Mouse (Mus musculus): ENCODE data around the gene Ppcs. TPM values are rescaled to one million over a fixed set of nuclear protein-coding genes. Genes with fewer than 3 reads are reported as not detected.

The Ppcs gene
- polyA plus RNA-seq, 1 experiment from 2014 or later, result 33.5 TPM

DNA sequence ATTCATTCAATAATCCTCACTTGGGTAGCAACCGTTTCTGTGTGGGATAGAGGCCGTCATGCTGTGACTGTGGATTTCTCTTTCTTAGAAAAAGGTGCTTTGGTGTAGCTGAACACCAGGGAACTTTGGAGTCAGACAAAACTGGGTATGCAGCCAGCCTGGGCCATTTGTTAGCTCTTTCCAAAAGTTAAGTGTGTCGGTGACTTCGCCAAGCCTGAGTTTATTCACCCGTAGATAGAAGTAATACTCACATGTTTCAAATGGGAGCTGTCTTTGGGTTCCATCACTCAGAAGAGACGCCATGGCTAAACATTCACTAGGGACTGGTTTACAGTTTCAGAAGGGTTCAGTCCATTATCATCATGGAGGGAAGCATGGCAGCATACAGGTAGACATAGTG is 25.0 kb upstream of the Ppcs start:
- H3K4me1 ChIP-seq, result peaks cover 12% of the 10 kb centered on the region
- DNase-seq (ENCODE audit: low spot score), result no peak
- 0 out of 2 replicates have a peak, but pooled peaks cover 5% of the 10 kb centered on the region for H3K27me3 ChIP-seq (ENCODE audit: insufficient read depth, poor library complexity, severe bottlenecking)
- H3K27ac ChIP-seq, result no peak overlapping the region
- WGBS, result 86% methylated on average over 6 of the region's 6 CpGs
- no peak overlapping the region for H3K4me3 ChIP-seq
- no peaks in the 10 kb centered on the region for H3K9me3 ChIP-seq
- no peaks in the 10 kb centered on the region for H3K36me3 ChIP-seq

DNA sequence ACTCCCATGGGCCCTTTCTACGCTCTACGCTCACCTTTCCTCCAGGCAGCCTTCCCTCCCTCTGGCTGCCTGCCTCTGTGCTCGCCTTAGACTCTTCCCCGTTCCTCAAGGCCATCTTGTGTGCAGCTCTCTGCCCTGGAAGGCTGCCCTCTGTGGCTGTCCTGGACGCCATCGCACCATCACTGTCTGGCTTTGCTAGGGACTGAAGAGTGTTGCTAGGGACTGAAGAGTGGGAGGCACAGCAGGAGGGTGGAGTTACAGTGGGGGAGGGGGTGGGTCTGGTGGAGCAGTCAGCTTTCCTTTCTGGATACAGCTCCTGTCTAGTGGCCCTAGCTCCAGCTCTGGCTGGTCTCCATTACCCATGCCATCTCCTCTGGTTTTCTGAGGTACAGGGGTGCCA is 20.3 kb upstream of the Ppcs start:
- Histone ChIP-seq H3K36me3 (no peaks in the 10 kb centered on the region), H3K4me1 (peaks cover 6% of the 10 kb centered on the region), H3K27me3 (ENCODE audit: insufficient read depth, poor library complexity, severe bottlenecking) (no peaks in the 10 kb centered on the region), H3K9me3 (no peaks in the 10 kb centered on the region), H3K27ac (peak overlapping the region; percentile 16; the same call in 1 of the 2 replicates), H3K4me3 (no peak overlapping the region)
- 48% methylated on average over 6 of the region's 6 CpGs for WGBS
- peak; percentile 73 for DNase-seq (ENCODE audit: low spot score)

- 88% methylated on average over 4 of the region's 4 CpGs for WGBS
- H3K27me3 ChIP-seq (ENCODE audit: insufficient read depth, poor library complexity, severe bottlenecking), result no peaks in the 10 kb centered on the region
- no peaks in the 10 kb centered on the region for H3K36me3 ChIP-seq
- no peak overlapping the region for H3K27ac ChIP-seq
- no peaks in the 10 kb centered on the region for H3K9me3 ChIP-seq
- H3K4me3 ChIP-seq, result no peak overlapping the region
- DNase-seq (ENCODE audit: low spot score), result peak; percentile 66
- H3K4me1 ChIP-seq, result peaks cover 6% of the 10 kb centered on the region
These were observed 19.6 kb upstream of the Ppcs start for GRCm38 (mm10) chr4:119441836-119442235.

- Histone ChIP-seq H3K4me1 (peaks cover 6% of the 10 kb centered on the region), H3K4me3 (no peak overlapping the region), H3K27me3 (ENCODE audit: insufficient read depth, poor library complexity, severe bottlenecking) (no peaks in the 10 kb centered on the region), H3K27ac (no peak overlapping the region), H3K9me3 (0 out of 2 replicates have a peak, but pooled peaks cover 6% of the 10 kb centered on the region), H3K36me3 (no peaks in the 10 kb centered on the region)
- WGBS, result 79% methylated on average over 2 of the region's 2 CpGs
- no peak for DNase-seq (ENCODE audit: low spot score)
These were observed 15.7 kb upstream of the Ppcs start for GRCm38 (mm10) chr4:119437936-119438335.

GRCm38 (mm10) chr4:119430678-119431077 is 8.5 kb upstream of the Ppcs start:
- 0 out of 2 replicates have a peak, but pooled peaks cover under 1% of the 10 kb centered on the region for H3K9me3 ChIP-seq
- no peaks in the 10 kb centered on the region for H3K4me1 ChIP-seq
- no peak overlapping the region for H3K27ac ChIP-seq
- no peak for DNase-seq (ENCODE audit: low spot score)
- 0 out of 2 replicates have a peak, but pooled peaks cover 8% of the 10 kb centered on the region for H3K27me3 ChIP-seq (ENCODE audit: insufficient read depth, poor library complexity, severe bottlenecking)
- WGBS, result 23% methylated on average over 5 of the region's 5 CpGs
- no peaks in the 10 kb centered on the region for H3K36me3 ChIP-seq
- no peak overlapping the region for H3K4me3 ChIP-seq

GRCm38 (mm10) chr4:119427680-119428079 is 5.5 kb upstream of the Ppcs start:
- 39% methylated on average over 2 of the region's 2 CpGs for WGBS
- H3K27ac ChIP-seq, result no peak overlapping the region
- H3K27me3 ChIP-seq (ENCODE audit: insufficient read depth, poor library complexity, severe bottlenecking), result peaks cover 13% of the 10 kb centered on the region; the same call in 1 of the 2 replicates
- H3K4me3 ChIP-seq, result no peak overlapping the region
- peaks cover 7% of the 10 kb centered on the region for H3K4me1 ChIP-seq
- no peaks in the 10 kb centered on the region for H3K36me3 ChIP-seq
- DNase-seq (ENCODE audit: low spot score), result no peak
- no peaks in the 10 kb centered on the region for H3K9me3 ChIP-seq

DNA sequence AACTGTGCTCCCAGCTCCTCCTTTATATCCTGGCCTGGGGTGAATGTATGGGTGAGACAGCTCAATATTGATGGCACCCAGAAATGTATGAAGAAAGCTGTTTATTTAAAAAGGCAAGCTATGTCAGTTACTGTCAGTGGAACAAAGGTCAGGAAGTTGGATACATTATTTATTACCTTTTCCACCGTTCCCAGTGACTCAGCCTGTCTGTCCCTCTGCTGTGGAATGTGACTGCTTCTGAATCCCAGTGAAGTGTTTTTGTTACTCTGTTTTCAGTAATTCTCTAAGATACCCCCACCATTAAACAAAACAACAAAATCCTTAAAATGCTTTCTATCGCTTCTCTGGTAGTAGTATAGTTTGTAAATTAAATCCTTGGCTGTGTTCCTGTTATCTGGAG is 3.4 kb upstream of the Ppcs start:
- 66% methylated on average over 2 of the region's 2 CpGs for WGBS
- H3K27me3 ChIP-seq (ENCODE audit: insufficient read depth, poor library complexity, severe bottlenecking), result peaks cover 13% of the 10 kb centered on the region; the same call in 1 of the 2 replicates
- H3K4me3 ChIP-seq, result no peak overlapping the region
- no peak for DNase-seq (ENCODE audit: low spot score)
- no peaks in the 10 kb centered on the region for H3K36me3 ChIP-seq
- peaks cover 20% of the 10 kb centered on the region for H3K4me1 ChIP-seq
- no peaks in the 10 kb centered on the region for H3K9me3 ChIP-seq
- no peak overlapping the region for H3K27ac ChIP-seq

- Histone ChIP-seq H3K4me1 (peaks cover 20% of the 10 kb centered on the region), H3K4me3 (no peak overlapping the region), H3K36me3 (no peaks in the 10 kb centered on the region), H3K27ac (no peak overlapping the region), H3K27me3 (ENCODE audit: insufficient read depth, poor library complexity, severe bottlenecking) (peaks cover 13% of the 10 kb centered on the region; the same call in 1 of the 2 replicates), H3K9me3 (no peaks in the 10 kb centered on the region)
- 59% methylated on average over 2 of the region's 2 CpGs for WGBS
- no peak for DNase-seq (ENCODE audit: low spot score)
These were observed 2.9 kb upstream of the Ppcs start for GRCm38 (mm10) chr4:119425077-119425476.

- Histone ChIP-seq H3K4me1 (peaks cover 20% of the 10 kb centered on the region), H3K27me3 (ENCODE audit: insufficient read depth, poor library complexity, severe bottlenecking) (peaks cover 5% of the 10 kb centered on the region; the same call in 1 of the 2 replicates), H3K4me3 (peak overlapping the region; percentile 80), H3K36me3 (peaks cover 6% of the 10 kb centered on the region; the same call in 1 of the 2 replicates), H3K27ac (peak overlapping the region; percentile 91), H3K9me3 (no peaks in the 10 kb centered on the region)
- WGBS, result under 1% methylated on average over 31 of the region's 31 CpGs
- peak; percentile 81 for DNase-seq (ENCODE audit: low spot score)
These were observed 313 bp downstream of the Ppcs start for GRCm38 (mm10) chr4:119421921-119422293.

GRCm38 (mm10) chr4:119421191-119421590 is 1.0 kb downstream of the Ppcs start:
- Histone ChIP-seq H3K36me3 (peaks cover 6% of the 10 kb centered on the region; the same call in 1 of the 2 replicates), H3K4me1 (peaks cover 20% of the 10 kb centered on the region), H3K9me3 (no peaks in the 10 kb centered on the region), H3K27me3 (ENCODE audit: insufficient read depth, poor library complexity, severe bottlenecking) (peaks cover 5% of the 10 kb centered on the region; the same call in 1 of the 2 replicates), H3K4me3 (peak overlapping the region; percentile 80), H3K27ac (peak overlapping the region; percentile 91; the same call in 1 of the 2 replicates)
- WGBS, result 35% methylated on average over 3 of the region's 3 CpGs
- no peak for DNase-seq (ENCODE audit: low spot score)

DNA sequence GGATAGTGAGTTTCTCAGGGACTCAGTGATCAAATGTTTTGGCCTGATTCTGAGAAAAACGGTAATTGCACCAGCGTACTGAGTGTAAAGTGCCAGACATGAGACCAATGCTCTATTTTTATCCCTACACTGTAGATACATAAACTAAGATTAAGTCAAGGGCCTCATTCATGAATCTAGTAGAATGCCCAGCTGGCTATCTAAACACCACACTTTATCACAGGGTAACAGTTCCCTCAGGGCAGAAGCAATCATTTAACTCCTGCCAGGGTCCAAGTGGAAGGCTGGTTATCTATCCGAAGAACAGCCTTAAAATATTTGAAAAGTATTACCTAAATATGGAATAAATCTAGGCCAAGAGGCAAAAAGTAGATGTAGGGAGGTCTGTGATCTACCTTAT is 4.3 kb downstream of the Ppcs start:
- no peaks in the 10 kb centered on the region for H3K27me3 ChIP-seq (ENCODE audit: insufficient read depth, poor library complexity, severe bottlenecking)
- no peak for DNase-seq (ENCODE audit: low spot score)
- H3K4me3 ChIP-seq, result no peak overlapping the region
- peaks cover 6% of the 10 kb centered on the region; the same call in 1 of the 2 replicates for H3K36me3 ChIP-seq
- WGBS, result 60% methylated on average over 3 of the region's 3 CpGs
- H3K4me1 ChIP-seq, result peaks cover 19% of the 10 kb centered on the region
- no peaks in the 10 kb centered on the region for H3K9me3 ChIP-seq
- H3K27ac ChIP-seq, result no peak overlapping the region

GRCm38 (mm10) chr4:119417270-119417669 is 5.0 kb downstream of the Ppcs start:
- no peak overlapping the region for H3K4me3 ChIP-seq
- no peak overlapping the region for H3K27ac ChIP-seq
- H3K9me3 ChIP-seq, result no peaks in the 10 kb centered on the region
- H3K27me3 ChIP-seq (ENCODE audit: insufficient read depth, poor library complexity, severe bottlenecking), result no peaks in the 10 kb centered on the region
- peaks cover 6% of the 10 kb centered on the region; the same call in 1 of the 2 replicates for H3K36me3 ChIP-seq
- peaks cover 17% of the 10 kb centered on the region for H3K4me1 ChIP-seq
- 70% methylated on average over 3 of the region's 3 CpGs for WGBS
- no peak for DNase-seq (ENCODE audit: low spot score)

DNA sequence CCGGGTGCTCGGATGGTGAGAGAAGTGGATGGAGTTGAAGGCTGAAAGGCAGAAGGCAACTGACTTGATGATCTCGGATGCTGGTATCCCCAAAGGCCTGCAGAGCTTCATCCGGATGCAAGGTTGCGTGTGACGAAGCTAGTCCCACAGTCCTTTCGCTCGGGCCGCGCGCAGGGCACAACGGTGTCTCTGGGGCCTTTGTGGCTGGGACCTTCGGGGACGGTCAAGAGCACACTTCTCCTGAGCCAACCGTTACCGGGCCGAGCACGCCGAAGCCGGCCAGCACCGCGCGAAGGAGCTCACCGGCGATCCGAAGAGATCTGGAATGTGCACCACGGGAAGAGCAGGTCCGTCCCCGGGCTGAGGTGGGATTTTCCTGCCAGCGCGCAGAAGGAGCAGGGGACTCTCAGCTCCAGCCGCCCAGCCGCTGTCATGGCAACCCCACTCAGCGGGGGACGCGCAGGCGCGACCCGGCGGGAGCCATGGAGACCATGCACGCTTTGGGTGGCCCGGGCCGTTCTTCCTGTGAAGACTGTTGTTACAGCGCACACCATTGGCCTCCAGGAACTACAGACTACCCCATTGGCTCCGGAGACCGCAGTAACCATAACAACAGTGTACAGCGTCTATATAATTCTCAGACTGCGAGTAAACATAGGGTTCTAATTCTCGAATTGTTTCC is 7.0 kb downstream of the Ppcs start, which contains the start of gene Ccdc30:
Gene Ccdc30, minus strand, starts transcription at position 450 of the 682 bp plus-strand sequence.
- Histone ChIP-seq H3K4me1 (peaks cover 5% of the 10 kb centered on the region), H3K9me3 (no peaks in the 10 kb centered on the region), H3K36me3 (peaks cover 6% of the 10 kb centered on the region; the same call in 1 of the 2 replicates), H3K27me3 (ENCODE audit: insufficient read depth, poor library complexity, severe bottlenecking) (no peaks in the 10 kb centered on the region), H3K27ac (peak within 1 kb of the TSS; percentile 42), H3K4me3 (peak within 1 kb of the TSS; percentile 72)
- WGBS, result under 1% methylated on average over 49 of the region's 49 CpGs
- DNase-seq (ENCODE audit: low spot score), result peak; percentile 97
